Mouse (Mus musculus): ENCODE measurements around the gene Fkbp10.

Gene Fkbp10

DNA sequence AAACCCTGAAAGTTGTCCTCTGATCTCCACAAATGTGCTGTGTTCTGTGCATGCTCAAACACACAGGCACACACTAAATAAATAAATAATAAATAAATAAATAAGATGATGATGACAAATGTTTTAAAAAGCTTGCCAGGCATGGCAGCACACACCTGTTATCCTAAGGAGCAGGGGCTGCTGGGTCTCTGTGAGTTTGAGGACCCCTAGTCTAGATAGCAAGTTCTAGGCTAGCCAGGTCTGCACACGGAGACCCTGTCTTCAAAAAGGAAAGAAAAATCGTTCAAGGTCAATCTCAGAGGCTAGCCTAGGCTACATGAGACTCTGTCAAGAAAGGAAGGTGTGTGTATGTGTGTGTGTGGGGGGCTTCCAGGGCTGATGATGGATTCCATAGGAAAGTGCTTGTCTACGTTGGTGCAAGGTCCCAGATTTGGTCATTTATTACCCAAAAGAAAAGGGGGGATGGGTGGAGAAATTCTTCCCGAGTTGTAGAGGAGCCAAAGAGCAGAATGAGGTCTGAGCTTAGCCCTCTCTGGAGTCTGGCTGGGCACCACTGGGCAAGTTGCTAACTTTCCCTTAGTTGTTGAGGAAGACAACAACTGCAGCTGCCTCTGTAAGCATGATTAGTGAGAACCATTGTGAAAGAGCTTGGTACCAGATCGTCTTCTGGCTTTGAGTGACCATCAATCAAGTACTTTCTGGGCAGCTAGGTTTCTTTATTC lies 21.0 kb upstream of the Fkbp10 start:
- DNase-seq (ENCODE audit: extremely low spot score): no peak

DNA sequence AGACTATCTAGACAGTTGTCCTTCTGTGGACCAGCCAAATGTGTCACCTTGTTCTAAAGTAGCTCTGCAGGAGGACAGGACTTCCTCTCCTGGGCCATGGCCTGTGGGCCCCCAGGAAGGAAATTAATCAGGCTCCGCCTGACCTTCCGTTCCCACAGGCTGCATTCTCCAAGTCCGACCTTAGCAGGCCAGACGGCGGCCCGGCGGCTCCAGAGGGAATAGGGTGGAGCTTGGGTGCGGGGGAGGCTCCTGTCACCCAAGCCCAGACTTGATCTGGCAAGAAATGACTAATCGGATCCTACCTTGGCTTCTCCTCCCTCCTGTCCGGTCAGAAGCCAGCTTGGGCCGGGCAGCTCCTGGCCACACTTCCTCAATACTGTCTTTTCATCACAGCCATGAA lies 20.3 kb upstream of the Fkbp10 start:
- no peak for DNase-seq (ENCODE audit: extremely low spot score)

DNA sequence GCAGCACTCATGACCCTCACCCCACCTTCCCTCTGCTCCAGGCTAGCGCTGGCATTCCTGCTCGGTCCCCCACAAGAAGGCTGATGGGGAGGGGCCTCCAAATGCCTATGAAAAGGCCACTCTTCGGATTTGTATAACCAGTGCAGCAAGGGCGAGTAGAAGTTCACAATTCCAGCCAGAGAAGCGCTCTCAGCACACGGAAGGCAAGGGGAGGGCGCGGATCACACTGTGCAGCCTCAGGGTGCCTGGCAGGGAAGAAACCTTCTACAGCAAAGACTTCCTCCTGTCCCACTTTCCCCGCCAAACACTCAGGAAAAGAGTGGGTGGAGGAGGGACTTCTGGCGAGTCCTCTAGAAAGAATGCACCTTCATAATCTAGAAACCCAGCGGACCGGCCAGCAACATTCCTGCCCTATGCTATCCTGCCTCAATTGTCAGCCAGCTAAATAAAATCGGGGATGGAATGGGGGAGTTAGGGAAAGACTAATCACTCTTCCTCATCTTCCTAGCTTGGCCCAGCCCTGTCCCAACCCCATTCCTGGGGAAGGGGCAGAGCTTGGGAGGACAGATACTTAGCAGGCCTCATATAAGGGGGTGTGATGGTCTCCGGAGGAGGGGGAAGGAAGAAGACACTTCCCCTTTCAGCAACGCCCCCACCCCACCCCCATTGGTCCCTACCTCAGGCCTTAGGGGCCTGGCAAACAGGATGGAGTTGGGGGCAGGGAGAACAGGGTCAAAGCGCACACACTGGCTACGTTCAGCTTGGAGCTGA lies 19.5 kb upstream of the Fkbp10 start:
- peak; percentile 32 for DNase-seq (ENCODE audit: extremely low spot score)

DNA sequence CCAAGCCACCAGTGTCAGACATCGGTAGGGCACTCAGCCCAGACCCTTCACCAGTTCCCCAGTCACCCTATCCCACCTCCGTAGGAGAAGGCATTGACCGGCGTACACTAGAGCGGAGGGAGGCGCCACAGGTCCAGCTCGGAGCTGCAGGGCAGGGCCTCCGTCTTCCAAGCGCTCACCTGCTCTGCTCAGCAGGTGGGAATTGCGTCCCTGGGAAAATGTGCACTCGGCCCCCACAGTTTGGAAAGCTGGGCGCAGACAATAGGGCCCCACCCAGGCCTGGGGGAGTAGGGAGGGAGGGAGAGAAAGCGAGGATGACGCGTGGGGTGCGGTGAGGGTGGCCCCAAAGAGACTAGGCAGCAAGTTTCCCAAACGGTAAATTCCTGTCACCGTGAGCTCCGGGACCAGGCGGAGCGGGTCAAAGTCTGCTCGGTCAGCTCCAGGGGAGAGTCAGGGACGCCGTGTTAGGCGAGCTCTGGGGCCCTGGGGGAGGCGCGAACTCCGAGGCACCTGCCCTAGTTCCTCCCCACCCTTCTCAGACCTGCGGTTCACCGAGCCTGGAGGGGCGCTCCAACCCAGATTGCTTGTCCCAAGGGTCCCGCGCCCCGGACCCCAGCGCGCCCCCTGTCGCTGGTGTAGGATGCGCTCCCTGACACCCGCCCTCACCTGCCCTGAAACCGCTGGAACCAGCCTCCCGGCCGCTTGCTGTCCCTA lies 18.5 kb upstream of the Fkbp10 start:
- DNase-seq (ENCODE audit: extremely low spot score): no peak

- peak; percentile 99 for DNase-seq (ENCODE audit: extremely low spot score)
Measured at GRCm38 (mm10) chr11:100397600-100398389, 17.7 kb upstream of the Fkbp10 start, which contains the start of gene Jup. TSS of gene Jup (minus strand) at chr11:100397763.

DNA sequence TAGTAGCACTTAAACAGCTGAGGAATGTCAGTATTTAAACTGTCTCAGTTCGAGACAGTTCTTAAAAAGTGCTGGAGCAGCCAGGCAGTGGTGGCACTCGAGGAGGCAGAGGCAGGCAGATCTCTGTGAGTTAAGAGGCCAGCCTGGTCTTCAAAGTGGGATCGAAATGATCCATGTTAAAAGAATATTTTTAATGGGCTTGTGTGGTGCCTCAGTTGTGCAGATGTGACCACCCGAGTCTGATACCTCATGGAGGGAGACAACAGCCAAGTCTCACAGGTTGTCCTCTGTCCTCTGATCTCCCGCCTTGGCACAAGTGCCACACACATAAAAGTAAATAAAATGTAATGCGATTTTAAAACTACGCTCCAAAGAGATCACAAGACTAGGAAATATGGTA lies 17.0 kb upstream of the Fkbp10 start:
- DNase-seq (ENCODE audit: extremely low spot score): no peak

DNA sequence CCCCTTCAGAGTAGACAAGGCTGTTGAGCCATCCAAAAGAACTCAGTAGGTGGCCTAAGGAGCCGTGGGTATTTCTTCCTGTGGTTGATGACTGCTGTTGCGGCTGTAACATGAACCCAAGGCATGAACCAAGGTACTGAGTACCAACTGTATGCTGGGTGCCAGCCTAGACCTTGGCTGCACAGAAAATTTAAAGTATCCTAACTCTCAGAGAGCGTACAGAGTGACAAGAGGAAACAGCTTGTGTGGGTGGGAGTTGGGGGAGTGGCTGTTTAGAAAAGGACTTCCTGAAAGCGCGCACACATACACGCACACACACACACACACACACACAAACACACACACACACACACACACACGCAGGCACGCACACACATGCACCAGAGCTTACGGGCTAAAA lies 16.2 kb upstream of the Fkbp10 start:
- no peak for DNase-seq (ENCODE audit: extremely low spot score)

DNA sequence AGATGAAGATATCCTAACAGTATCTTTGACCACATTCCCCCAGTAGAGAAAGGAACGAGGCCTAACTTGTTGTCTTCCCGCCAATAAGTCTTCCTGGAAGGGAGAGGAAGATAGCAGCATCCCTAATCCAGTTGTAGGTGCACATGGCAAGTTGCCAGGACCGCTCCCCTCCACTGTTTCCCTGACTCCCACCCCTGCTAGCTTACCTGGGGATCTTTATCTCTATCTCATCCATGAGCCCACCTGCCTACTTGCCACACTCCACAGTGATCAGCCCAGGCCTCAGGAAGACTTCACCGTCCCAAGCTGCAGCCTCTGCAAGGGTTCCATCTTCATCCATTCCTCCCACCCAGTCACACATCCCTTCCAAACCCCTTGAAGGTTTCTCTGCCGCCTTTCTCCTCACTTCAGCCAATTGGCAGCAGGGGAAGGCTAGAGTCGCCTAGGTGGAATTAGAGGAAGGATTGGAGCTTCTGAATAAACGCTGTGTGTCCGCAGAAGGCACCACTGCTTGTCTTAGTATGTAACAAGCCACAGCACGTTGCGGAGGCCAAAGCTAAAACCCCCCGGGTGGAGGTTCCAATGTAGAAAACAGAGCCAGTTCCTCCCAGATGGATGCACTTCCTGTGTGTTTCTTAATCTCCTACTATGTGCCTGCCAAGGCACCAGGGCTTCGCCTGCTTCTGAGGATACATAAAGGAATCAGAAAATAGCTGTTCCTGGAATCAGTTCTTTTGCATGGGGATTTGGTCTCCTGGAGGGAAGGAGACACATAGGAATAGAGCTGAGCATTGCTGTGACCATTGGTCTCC lies 15.6 kb upstream of the Fkbp10 start:
- DNase-seq (ENCODE audit: extremely low spot score): no peak

GRCm38 (mm10) chr11:100400842-100401241 lies 14.7 kb upstream of the Fkbp10 start:
- no peak for DNase-seq (ENCODE audit: extremely low spot score)

- DNase-seq (ENCODE audit: extremely low spot score): no peak
Measured at GRCm38 (mm10) chr11:100402240-100402639, 13.3 kb upstream of the Fkbp10 start.

GRCm38 (mm10) chr11:100402682-100403081 lies 12.8 kb upstream of the Fkbp10 start:
- no peak for DNase-seq (ENCODE audit: extremely low spot score)

DNA sequence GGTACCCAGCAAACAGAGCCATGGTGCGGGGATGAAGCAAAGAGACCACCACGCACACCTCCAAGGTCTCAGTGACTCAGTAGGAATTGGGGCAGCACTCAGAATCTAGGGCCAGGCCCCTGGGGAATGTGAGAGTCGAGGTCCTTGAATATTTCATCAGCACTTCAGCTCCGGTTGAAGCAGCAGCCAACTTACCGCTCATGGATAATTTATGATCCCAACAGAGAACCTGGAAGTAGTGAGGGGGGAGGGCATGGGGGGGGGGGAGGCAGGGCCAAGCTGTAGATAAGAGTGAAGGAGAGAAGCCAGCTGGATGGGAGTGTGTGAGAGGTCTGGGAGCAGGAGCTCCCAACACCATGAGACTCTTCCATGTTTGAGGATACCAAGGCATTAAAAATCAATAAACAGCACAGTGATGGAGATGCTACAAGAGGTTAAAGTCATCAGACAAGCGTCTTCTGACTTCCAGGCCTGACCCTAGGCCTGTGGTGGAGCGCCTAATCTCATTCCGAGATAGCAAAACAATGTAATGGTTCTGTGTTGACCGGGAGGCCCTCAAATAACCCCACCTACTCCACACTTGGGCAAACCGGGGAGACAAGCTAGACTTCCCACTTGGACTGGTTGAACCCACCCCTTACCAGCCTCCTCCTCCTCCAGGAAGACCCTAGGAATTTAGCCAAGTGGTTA lies 11.9 kb upstream of the Fkbp10 start:
- DNase-seq (ENCODE audit: extremely low spot score): no peak

- DNase-seq (ENCODE audit: extremely low spot score): no peak
Measured at GRCm38 (mm10) chr11:100404456-100405074, 10.9 kb upstream of the Fkbp10 start.

DNA sequence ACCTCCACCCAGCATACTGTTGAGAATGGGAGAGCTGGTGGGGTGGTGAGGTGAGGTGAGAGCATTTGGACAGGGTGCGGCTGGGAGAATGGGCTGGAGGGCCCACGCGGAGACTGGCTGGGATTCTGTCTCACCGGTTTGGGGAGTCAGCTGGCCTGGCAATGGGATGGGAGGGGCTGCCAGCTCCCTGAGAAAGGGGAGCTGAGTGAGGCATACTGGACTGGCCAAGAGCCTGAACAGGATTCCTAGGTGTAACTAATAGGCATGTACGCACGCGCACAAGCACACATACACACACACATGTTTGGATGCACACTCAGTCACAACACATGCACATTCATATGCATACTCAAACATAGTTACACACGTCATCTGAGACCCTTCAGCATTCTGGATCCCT lies 9.2 kb upstream of the Fkbp10 start:
- DNase-seq (ENCODE audit: extremely low spot score): no peak

DNA sequence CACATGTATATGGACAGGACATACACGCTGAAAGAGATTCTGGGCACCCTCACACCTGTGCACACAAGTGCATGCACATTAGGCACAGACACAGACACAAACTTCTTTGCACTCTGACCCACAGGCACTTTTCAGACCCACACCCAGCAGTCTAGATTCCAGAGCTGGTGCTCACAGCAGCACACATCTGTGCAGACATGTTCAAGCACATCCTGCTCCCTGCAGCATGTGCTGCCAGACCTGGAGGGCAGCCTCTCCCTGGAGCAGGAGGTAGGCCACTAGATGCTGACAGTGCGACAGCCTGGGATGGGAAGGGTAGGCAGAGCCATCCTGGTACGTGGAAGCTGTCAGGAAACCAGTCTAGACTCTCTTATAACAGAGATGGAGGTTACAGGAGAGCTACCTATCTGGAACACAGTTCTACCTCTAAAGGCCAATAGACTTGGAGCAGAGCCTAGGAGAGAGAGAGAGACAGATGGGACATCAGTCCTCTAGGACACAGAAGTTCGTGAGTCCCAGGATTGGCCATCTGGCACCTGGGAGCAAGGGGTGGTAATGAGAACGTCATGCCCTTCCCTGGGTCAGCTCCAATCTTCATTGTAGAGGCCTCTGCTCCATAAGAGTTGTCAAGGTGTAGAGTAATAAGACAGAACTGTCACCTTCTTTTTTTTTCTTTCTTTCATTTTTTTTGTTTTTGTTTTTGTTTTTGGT lies 8.3 kb upstream of the Fkbp10 start:
- DNase-seq (ENCODE audit: extremely low spot score): no peak

DNA sequence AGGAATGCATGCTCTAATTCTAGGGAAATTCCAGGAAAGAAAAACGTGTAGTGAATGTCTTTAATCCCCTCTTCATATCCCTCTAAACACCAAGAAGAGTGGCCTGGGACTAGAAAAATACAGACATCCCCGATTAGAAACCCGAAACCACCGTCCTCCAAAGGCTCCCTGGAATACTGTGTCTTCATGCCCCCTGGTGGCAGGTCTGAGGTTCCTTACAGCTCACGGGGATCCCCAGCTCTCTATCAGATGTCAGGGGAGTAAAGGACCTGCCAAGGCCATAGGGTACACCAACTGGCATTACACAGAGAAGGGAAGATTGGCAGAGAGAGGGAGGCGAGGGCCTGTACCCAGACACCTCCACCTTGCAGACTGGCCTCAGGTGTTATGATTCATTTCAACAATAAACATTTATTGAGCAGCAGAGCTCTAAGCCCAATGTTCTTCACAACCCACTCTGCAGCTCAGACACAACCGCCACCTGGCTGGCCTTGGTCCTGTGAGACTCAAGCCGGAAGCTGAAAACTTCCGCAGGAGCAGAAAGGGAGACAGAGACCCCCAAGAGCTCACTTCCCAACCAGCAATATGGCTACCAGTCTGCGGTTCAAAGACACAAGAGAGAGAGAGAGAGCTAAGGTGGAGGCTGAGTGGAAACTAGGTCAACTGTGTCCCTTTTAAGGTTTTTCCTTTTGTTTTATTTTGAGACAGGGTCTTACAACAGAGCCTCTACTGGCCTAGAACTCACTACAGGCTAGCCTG lies 7.2 kb upstream of the Fkbp10 start:
- DNase-seq (ENCODE audit: extremely low spot score): peak; percentile 53

DNA sequence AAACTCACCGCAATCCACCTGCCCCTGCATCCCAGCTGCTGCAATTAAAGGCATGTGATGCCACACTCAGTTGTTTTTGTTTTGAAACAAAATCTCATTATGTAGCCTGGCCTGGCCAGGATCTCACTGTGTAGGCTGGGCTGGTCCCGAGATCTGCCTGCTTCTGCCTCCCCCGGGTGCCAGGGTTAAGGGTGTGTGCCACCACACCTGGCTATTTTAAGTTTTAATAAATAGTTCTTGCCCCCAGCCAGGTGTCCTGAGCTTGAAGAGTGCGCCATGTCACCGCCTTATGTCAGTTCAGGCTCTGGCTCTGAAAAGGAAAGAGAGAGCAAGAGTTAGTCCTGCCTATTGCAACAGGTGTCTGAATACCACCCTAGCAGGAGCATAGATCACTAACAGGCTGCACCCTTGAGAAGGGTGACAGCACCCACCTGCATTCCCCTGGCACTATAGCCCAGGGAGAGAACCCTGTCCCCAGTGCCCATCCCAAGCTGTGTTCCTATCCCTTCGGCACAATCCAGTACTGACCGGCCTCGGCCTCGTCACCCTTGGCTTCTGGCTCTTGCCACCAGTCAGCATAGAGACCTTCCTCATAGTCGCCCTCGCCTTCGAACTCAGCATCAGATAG lies 6.5 kb upstream of the Fkbp10 start:
- DNase-seq (ENCODE audit: extremely low spot score): no peak

DNA sequence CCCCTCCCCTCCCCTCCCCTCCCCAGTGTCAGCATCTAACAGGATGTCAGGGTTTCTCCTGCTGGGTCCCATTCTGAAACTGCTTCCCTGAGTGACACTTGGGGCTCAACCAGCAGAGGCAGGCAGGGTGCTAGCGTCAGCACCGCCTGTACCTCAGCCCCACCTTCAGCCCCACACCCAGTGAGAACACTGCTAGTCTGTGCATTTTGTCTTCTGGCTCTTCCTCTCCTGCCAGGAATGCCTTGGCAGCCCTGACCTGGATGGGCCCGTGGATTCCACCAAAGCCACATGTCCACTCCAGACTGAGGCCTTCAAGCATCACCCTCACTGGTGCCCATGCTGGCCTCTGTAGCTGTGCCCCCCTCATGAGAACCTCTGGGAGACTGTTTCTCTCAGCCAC lies 5.8 kb upstream of the Fkbp10 start:
- DNase-seq (ENCODE audit: extremely low spot score): no peak
